Mouse (Mus musculus) monocyte, adult 2 months (primary cell): ENCODE results near the gene En1.

Experiments
- DNase-seq, 2 experiments: peaks; one replicate each; pipeline ENCODE4 v3.0.0; 2022; ENCODE audit warnings: low spot score in 2 of 2, low read depth in 1 of 2

The En1 gene

DNA sequence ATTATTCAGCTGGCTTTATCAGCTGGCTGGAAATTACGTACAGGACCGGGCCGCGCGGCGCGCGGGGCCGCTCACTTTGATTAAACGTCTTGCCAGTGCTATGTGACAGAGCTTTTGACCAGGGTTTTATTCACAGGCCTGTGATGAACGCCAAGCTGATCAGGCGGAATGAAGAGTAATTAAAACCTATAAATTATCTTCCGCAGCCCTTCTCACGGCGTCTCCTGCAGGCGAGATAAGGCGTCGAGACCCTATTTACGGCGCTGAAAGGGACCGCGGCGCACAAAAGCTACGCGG is 2.1 kb upstream of the En1 start:
- no peak for DNase-seq

DNA sequence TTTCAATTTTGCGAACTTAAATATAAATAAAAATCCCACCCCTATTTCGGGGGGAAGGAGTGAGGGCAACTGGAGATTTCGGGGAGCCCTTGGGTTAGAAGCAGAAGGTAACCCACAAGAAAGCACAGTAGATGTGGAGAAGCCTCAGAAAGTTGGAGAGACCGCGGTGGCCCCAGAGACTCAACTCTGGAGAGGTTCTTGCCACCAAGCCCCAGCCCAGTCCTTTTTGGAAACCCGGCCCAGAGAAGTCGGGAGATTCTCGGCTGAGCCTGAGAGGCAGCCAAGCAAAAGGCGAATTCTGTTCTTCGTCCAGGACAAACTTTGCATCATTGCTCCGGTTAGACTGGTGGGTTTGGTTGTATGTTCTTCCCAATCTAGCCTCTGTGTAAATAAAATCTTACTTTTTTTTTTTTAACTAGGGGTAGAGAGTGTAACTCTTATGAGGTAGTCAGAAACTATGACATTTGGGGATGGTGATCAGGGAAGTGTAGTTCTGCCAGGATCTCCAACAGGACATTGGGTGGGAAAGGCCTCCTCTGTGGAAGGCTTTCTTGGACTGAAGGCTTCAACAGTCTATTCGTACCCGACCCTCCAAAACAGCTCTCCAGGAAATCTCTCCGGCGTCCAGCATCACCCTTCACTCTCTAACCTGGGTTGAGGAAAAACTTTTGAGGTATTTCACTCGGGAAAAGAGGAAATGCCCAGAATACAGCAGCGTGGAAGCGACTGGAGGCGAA is 1.5 kb upstream of the En1 start:
- DNase-seq, result no peak

DNA sequence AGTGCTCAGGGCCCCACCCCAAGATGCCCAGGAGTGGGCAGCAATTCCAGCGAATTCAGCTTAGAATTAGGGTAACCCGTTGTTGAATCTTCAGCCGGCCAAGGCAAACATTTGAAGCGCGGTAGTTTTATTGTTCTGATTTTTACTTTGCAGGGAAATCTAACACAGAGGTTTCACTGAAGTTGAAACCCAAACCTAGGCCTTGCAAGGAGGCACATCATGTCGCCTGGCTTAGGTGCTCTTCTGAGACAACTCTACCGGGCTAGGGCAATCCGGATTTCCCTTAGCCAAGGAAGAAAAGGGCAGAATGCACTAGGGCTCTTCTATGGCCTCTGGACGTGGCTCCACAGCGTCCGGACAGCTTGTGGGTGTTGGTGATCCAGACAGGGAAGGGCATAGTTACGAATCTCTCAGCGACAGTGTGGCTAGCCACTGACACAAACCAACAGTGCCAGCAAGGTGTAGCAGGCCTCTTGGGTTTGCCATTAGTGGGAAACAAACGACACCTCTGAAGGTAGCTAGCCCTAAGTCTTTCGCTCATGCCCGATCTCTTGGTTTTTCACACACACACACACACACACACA is 873 bp upstream of the En1 start:
- DNase-seq, result no peak

DNA sequence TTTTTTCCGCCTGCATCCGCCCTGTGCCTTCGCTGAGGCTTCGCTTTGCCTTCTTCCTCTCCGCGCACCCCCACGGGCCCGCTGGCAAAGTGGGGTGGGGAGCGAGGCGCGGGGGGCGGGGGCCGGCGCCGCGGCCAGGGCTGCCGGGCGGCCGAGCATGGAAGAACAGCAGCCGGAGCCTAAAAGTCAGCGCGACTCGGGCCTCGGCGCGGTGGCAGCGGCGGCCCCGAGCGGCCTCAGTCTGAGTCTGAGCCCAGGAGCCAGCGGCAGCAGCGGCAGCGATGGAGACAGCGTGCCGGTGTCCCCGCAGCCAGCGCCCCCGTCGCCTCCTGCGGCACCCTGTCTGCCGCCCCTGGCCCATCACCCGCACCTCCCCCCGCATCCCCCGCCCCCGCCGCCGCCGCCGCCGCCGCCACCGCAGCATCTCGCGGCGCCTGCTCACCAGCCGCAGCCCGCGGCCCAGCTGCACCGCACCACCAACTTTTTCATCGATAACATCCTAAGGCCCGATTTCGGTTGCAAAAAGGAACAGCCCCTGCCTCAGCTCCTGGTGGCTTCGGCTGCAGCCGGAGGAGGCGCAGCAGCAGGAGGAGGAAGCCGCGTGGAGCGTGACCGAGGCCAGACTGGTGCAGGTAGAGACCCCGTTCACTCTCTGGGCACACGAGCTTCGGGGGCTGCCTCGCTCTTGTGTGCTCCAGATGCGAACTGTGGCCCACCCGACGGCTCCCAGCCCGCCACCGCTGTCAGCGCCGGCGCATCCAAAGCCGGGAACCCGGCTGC is 848 bp downstream of the En1 start:
- DNase-seq, result no peak

DNA sequence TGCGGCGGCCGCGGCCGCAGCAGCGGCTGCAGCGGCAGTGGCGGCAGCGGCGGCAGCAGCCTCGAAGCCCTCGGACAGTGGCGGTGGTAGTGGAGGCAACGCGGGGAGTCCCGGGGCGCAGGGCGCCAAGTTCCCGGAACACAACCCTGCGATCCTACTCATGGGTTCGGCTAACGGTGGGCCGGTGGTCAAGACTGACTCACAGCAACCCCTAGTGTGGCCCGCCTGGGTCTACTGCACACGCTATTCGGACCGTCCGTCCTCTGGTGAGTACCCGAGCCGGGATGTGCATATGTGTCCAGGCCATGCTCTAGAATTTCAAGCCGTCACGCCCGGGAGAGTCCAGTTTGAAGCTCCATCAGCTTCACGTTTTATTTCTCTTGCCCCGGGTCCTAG is 1.4 kb downstream of the En1 start:
- DNase-seq, result no peak

DNA sequence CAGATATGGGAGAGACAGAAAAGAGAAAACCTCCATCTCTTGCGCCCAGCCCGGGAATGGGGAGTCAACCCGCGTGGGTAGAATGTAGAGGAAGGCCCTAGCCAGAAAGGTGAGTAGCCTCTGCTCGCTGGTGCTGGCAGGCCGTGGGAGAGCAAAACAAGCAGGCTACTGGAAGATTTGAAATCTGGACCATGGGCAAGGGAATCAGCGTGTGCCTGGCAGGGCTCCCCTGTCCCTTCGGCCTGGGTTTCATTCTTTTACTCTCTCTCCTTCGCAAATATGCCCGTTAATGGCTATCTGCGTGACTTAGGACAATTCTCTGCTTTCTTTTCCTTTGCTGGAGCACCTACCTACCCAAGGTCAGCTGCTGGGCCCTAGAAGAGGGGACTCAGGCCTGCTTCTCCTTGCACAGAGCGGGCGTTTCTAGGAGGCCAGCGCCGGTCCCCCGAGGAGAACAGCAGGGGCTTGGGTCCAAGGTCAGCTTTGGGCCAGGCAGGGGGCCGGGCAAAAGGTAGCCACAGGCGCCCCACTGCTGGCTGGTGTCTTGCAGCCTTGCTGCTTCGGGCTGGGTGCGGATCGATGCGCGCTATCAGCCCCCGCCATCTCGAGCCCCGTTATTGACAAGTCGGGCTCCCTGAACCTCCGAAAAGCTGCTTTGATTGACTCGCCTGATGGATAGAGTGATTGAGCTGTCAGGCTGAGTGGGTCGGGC is 2.4 kb downstream of the En1 start:
- DNase-seq, result no peak

DNA sequence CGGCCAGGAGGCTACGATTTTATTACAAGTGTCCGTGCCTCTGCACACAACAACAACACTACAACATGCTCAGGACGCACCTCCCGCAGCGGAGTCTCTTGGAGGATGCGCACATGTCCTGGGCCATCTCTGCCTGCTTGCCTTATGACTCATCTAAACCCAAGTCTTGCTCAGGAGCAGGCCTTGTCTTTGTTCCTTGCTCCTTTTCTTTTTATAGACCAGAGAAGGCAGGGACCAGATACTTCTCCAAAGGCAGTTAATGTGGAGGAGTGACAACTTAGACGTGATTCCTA is 2.9 kb downstream of the En1 start:
- no peak for DNase-seq

DNA sequence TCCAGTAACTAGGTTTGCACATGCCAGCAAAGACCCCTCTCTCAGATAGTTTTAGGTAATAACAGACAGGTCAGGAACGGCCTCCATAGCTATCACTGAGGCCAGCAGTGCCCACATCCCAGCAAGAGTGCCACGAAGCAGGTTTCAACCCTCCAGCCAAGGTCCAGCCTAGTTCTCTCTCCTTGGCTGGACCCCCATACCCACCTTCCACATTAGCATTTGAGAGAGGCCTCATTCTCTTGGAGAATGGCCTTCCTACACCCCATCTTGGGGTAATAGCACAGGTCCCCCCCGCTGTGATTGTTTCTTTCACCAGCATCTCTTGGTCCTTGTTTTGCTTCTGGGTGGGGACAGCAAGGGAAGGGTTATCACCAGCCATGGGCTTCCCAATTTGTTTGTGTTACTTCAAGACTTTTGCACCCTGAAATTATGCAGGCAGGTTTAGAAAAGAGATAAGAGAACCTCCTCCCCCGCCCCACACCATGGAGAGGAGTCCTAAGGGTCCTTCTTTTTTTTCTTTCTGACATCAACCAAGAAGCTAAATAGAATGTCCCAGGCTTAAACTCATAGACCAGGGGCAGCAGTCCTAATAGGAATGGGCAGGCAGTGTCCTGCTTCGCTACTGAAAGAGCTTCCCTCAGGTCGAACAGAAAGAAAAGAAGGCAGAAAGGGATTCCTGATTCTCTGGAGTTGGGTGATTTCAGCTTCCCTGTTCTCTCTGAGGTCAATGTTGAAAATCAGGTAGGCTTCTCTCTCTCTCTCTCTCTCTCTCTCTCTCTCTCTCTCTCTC is 3.5 kb downstream of the En1 start:
- DNase-seq, result no peak

DNA sequence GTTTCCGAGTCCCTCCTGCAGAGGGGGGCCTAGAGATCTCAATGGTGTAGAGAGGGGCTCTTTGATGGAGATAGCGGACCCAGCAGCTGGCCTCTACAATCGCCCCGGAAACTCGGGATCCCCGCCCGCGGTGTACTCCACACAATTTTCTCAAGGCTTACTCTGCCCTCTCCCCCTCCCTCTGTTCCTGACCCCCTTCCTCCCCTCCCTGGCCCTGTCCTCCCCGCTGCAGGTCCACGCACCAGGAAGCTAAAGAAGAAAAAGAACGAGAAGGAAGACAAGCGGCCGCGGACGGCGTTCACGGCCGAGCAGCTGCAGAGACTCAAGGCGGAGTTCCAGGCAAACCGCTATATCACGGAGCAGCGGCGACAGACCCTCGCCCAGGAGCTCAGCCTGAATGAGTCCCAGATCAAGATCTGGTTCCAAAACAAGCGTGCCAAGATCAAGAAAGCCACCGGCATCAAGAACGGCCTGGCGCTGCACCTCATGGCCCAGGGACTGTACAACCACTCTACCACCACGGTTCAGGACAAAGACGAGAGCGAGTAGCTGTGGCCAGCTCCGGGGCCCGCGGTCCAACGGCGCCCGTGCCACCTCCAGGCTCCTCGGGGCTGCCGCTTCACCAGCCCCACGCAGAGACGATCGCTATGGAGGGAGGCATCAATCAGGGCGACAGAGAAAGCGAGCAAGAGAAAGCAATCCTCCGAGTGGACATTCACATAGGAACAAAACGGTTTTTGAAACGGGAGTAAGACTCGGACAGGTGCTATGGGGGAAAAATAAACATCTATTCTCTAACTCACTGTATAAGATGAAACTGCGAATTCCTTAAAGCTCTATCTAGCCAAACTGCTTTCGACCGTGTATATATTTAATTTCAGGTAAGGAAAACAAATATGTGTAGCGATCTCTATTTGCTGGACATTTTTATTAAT is 4.7 kb downstream of the En1 start:
- DNase-seq, result no peak

DNA sequence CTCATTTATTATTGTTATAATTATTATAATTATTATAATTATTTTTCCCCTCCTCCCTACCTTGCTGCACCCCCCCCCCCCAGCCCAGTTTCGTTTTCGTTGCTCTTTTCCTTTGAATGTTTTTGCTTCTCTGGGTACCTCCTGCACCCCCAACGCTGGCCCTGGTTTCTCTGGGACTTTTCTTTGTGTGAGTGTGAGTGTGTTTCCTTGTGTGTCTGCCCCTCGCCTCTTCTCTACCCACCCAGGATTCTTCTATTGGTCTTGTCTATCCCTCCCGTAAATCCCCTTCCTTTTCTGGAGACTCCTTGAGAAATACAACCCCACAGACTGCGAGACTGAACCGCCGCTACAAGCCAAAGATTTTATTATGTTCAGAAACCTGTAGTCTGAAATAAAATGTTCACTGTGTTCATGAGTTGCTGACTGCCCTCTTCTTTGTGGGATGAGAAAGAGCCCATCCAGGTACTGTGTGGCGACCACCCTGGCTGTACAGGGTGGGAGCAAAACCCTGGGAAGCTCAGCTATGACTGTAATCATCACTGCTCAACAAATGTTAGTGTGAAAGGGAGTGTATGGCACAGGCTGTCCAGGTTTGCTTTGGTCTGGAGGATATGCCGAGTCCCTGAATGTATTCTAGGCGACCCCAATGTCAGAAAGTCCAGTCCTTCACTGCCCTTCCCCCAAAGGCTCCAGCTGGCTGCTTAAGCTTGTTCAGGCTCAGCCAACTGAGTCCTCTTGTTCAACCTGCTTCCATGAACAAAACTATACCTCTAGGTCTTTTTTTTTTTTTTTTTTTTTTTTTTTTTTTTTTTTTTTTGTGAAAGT is 5.6 kb downstream of the En1 start:
- no peak for DNase-seq

DNA sequence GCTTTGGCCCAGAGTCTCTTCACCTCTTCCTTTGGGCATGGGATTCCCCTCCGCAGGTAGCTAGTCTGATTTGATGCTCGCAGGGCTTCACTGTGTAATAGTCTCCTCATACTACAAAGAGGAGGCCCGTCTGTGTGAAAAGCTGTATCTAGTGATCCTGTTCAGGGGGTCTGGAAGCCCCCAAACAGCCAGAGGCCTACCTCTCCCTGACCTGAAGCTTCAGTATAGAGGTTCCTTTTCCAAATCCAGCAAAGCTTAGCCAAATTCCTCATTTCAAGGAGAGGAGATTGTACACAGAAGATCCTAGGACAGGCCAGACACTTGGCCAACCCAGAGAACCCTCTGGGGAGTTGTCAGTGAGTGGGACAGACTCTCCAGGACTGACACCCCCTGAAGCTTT is 6.2 kb downstream of the En1 start:
- no peak for DNase-seq

DNA sequence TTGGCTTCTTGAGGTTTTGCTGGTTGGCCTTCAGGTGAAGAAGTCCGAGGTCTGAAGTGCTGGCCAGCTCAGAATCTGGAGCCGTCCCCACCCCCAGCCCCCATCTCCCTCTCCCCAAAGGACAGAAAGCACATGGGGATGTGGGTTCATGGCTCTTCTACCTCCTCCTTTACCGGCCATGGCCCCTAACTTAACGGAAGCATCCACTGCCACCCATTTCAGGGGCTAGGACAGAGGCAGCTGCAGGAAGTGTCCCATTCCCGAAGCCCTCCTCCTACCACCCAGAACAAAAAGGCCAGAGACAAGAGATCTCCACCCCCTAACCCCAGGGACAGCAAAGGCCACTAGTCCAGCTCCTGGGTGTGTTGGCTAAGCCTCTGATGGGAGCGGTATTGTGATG is 7.4 kb downstream of the En1 start:
- DNase-seq, result no peak

DNA sequence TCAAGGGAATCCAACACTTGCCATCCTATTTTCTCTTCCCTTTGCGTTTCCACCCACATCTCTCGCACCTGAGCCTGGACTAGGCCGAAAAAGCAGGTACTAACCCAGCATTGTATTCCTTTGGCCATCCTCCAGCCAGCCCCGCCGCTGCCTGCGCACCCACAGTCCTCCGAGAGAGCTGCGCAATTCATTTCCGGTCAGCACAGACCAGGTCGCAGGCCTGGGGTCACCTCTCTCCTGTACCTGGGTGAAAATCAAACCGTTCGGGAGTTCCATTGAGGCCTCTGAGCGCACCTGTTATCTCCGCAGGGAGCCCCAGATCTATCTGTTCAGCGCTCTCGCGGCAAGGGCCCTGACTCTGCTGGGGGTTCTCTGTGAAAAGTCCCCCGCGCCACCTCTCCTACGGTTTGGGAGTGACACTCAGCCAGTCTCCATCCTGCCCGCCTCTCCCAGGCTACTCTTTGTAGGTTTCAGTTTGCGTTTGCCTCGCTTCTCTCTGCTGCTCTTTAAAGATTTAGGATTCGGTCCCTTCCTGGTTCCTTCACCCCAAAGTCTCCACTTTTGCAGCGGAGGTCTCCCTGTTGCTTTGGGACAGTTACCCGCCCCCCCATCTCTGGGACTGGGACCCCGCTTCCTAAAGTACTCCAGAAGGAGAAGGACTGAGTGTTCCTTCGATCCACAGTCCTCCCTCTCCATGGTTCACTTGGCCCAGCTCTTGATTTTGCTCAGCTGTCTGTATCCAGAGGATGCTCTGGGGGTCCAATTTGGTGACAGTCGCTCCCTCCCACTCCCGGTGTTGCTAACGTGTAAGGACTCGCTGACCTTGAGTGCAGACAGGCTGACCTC is 11.5 kb downstream of the En1 start:
- no peak for DNase-seq

DNA sequence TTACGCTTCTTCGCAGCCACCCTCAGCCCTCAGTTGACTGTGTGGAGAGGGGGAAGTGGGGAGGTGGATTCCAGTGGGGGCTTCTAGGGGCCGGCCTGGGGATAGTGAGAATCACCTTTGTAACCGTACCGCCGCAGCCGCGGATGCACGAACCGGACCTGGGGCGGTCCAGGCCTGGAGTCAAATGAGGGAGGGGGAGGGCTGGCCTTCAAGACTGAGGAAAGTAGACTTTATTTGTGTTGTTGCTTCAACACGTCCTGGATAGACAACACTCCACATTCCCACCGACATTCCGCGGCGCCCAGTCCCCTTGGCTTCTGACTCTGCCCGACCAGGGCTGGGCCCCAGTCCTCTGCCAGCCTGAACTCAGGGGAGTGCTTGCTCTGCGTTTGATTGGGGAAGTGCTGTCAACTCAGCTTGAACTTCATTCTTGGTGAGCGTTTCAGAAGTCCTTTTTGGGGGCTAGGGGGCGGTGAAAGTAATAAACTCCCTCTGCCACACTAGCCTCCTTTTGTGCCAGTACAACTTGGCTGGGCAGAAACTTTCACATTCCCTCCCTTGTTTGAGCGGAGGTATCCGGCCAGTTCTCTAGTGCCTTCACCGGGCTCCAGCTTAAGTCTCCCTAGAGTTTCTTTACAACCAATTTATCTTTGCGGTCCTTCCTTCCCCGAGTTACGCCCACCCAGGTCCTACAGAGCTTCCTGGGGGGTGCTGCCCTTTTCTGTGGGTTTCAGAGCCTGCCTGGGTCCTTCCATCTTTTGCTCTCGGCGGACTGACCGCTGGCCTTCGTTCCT is 12.3 kb downstream of the En1 start:
- no peak for DNase-seq

DNA sequence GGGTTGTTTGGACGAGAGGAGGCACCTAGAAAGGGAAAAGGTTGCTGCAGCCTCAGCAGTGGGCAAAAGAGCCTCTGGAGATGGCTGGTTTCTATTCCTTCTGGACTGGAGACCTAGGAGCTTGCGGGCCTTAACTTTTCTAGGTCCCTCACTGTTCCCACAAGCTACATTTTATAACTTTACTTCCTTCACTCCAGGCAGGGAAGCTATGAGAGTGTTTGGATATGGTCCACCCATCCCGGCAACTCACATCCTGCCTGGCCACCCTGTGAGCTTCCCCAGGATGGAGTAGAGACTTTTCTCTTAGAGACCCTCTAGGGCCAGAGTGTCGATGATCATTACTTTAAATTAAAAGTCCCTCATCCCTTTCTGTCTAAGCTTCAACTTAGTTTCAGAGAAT is 13.3 kb downstream of the En1 start:
- DNase-seq, result no peak

DNA sequence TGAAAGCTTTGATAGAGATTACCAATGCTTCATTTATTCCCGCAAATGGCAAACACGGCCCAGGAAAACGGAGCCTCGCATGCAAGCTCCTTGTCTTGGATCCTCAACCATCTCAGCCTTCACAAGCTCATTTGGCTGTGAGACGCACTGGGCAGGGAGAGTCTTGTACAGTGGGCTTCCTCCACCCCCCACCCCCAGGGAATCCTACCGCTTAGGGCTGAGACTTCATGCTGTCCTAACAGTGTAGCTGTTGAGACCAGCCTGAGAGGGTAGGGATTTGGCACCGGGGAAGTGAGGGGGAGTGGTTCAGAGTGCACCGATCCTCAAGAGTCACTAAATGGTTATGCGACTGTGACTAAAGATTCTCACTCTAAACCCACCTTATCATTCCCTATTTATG is 13.7 kb downstream of the En1 start:
- DNase-seq, result no peak

DNA sequence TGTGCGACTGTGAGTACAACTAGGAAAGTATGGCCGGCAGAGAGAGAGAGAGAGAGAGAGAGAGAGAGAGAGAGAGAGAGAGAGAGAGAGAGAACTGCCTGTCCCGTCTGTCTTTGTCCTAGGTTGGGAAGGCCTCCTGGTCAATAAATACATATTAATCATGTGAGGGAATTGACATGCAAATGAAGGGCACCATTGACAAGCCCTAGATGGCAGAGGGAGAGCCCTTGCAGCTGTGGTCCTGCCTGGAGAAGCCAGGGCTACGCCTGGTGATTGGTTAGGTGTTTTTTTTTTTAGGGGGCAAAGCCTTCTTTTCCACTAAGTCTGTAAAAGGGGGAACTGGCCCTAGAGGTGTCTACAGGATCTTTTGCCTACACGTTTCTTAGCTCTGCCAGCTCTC is 19.2 kb downstream of the En1 start:
- DNase-seq, result no peak
